Mouse (Mus musculus) right cerebral cortex, adult 2 months (tissue): ENCODE measurements around the gene Rabgap1l.
A peak's percentile ranks its signal among the peaks of the same experiment; 100 is the strongest.

Experiments used
- DNase-seq, 2 experiments: peaks; one replicate each; pipeline ENCODE4 v3.0.0; 2021 to 2022; ENCODE audit warnings: low spot score in 2 of 2

Rabgap1l gene

DNA sequence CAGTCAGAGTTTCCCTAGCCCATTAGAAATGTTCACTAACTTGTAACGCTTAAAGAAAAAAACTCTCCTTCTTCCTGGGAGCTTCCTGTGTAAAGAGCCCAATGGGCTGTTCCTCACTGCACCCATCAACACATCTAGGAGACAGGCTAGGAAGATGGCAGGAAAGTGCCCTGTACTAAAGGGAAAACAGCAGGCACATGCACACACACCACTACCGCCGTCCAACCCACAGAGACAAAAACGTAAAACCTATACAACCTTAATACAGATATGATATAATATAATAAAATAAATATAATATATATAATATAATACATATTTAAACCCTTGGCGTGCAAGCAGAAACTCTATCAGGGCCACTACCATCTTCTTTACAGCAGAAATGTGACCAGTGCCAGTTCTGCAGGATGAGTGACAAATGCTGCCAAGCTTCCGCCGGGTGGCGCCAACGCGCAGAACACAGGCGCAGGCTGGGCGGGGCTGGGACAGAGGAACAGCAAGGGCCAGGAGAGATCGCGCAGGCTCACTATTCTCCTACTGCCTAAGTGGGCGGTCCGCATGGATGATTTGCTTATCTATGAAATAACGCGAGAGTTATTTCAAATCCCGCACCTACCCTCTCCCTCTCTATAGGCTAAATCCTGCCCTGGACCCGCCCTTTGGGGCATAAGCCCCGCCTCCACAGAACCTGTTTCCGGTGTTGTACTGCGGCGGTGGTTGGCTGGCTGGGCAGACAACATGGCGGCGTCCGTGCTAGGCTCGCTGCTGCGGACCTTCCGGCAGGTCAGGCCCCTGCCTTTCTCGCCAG is 598.3 kb downstream of the Rabgap1l start, which contains the start of gene Mrps14:
Gene Mrps14, plus strand, starts transcription at position 687 of the 808 bp plus-strand sequence.
- DNase-seq, result peak; percentile 95 to 97

DNA sequence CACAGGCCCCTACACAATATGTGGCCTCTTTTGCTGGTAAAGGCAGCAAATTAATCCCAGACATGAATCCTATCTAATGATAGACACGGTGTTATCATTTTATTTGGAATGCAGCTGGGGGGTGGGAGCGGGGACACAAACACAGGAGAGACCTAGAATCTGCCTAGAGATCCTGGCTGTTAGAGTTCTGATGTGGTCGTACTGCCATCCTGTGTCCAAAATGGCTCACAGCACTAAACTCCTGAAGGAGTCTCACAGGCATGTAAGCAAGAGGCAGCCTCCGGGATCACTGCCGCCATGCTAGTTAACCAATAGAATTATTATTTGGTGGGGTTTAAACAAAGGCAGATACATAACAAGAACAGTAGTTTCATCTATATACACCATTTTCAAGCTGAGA is 608.5 kb downstream of the Rabgap1l start:
- DNase-seq, result peak; percentile 73 to 74

DNA sequence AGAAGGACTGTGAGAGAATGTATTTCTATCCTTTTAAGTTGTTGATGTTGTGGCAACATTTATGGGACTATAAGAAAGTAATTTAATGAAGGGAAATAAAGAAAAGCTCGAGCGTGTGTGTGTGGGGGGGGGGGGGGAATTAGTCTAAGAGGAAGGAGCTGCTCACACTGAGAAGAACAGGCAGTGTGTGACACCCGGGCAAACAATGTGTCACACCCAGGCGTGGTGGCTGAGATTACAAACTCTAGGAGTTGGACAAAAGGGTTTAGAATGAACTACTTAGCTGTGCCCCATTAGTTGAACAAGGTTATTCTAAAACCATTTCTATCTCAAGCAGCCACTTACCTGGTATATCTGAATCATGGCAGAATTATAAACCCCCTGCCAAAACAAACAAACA is 611.8 kb downstream of the Rabgap1l start:
- no peak for DNase-seq

DNA sequence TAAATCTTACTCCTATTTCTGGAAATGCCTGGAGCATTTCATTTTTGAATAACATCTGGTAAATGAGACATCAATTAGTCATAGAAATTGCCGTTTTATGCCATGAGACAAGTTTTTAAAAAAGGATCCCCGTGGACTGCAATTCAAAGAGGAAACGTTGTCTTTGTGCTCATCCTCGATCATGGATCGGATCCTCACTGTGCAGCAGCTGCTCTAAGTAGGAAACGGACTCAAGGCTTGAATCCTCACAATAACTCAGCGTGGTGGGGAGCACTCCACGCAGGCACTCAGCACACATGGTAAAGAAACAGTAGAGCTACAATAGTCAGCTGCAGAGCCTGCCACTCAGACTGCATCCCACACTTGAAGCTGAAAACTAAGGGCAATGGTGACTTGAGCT is 616.1 kb downstream of the Rabgap1l start:
- no peak for DNase-seq
